Mouse (Mus musculus) mature B cell (primary cell): ENCODE measurements around the gene Ackr2.

Experiments
- in situ Hi-C: fragments of 300-500 bp; cut with MboI; formaldehyde crosslinking; loops from 2 replicates; pipeline ENCODE4 v1.14.3; 2019

The Ackr2 gene

DNA sequence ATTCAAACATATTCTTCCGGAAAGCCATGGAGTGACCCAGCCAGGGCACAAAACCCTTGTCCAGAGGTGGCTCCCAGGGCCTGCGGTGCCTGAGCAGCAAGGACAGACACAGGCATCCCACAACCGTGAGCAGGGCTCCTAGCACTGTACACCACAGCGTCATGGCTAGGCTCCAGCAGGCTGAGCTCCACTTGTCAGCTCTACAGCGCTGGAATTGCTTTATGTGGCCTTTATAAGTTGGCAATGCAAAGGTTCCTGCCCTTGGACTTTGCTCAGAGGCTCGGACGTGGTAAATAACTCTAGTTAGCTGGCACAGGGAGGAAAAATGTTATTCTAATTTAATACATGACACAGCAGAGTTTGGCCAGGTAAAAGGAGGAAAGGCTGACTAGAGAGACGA is 17.9 kb downstream of the Ackr2 start, which contains the start of gene Cyp8b1:
Cyp8b1 (minus strand) TSS at position 204 of the 400 bp plus-strand sequence.
- in situ Hi-C loops, result no loop called here

DNA sequence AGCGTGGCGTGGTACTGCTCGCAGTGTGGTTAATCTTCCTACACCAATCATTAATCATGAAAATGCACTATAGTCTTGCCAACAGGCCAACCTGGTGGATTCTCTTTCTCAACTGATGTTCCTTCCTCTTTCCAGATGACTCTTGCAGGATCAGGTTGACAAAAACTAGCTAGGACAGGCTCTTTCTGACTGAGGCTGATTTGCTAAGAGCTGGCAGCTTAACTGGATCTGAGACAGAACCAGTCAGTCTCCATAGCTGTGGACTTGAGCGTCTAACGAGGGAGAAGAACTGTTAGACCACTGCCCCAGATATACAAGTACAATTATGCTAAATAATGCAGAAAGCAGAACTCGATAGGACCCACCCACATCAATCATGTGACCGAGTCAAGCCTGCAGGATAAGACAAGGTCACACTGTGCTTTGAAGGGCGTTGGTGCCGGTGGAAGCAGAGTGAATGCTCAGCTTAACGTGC is 20.9 kb downstream of the Ackr2 start:
- in situ Hi-C loops, result no loop called here

DNA sequence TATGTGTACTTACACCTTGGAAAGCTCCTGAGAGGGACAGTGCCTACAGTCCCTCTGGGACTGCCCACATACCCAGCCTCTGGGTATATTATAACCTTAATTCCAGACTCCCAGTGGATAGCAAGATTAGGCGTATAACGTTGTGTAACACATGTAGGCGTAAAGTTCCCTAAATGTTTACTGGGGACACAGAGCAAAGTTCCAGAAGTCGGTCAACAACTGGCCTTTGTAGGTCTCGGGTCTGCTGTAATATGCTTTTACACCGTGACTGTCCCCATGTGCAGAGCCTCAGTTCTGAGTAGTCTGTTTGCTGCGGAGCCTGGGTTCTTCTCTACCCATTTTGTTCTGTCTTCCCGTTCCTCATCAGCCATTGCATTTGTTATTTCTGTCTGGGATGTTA is 25.3 kb downstream of the Ackr2 start:
- in situ Hi-C loops, result no loop called here

DNA sequence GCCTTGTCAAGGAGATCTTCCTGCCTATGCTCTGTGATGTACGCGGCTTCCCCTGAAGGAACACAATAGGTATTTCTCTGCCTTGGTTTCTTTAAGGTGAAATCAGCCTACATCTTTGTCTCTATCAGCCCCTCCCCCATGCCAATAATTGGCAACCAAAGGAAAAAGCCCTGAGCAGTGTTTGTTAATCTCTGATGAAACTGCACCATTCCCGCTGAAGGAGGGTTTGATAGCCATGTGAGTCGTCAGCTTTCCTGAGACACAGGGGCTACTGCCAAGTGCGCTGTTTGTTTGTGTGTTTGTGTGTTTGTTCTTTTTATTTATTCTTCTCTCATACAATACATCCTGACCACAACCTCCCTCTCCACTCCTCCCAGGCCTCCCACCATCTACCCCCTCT is 25.8 kb downstream of the Ackr2 start:
- in situ Hi-C loops, result no loop called here

DNA sequence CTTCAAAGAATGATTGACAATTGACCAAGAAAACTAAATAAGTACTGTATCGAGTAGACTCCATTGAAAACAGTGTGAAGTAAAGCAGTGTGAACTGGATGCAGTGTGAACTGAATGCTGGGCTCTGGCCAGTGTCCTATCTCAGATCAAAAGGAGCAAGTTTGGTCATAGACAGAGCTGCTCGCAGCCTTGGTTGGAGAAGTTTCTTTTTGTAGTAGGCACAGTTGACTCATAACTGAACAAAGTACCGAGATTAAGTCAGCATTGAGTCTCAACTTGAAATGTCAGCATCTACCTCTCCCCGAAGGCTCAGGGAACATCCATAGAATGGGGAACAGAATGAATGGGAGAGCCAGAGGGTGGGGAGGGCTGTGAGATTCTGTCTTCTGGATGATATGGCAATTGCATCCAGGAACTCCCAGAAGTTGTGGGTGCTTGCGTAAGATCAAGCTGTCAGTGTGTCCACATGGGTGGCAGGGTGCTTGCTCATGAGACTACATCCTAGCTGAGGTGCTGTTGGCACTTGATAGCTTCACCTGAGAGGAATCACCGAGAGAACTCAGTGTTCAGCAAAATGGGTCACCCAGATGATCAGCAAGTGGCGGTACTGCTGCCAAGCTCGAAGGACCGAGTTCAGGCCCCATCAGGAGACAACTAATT is 26.9 kb downstream of the Ackr2 start:
- in situ Hi-C loops, result no loop called here

DNA sequence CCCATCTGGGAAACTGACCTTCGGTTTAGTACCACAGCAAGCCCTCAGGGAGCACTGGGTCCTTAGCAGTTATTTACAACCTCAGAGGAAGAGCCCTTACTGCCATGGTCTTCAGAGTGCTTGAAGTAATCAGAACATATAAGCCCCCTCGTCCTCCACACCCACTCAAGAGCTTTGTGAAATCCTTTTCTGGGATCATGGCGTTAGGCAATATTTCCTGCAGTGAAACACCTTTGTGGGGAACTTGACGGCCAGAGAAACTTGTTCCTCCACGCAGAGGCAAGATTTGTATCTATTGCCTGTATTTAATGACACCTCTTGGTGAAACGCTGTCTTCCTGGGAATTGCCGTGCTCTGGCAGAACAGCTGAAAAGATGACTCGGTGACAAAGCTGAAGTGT is 27.8 kb downstream of the Ackr2 start:
- in situ Hi-C loops, result no loop called here

DNA sequence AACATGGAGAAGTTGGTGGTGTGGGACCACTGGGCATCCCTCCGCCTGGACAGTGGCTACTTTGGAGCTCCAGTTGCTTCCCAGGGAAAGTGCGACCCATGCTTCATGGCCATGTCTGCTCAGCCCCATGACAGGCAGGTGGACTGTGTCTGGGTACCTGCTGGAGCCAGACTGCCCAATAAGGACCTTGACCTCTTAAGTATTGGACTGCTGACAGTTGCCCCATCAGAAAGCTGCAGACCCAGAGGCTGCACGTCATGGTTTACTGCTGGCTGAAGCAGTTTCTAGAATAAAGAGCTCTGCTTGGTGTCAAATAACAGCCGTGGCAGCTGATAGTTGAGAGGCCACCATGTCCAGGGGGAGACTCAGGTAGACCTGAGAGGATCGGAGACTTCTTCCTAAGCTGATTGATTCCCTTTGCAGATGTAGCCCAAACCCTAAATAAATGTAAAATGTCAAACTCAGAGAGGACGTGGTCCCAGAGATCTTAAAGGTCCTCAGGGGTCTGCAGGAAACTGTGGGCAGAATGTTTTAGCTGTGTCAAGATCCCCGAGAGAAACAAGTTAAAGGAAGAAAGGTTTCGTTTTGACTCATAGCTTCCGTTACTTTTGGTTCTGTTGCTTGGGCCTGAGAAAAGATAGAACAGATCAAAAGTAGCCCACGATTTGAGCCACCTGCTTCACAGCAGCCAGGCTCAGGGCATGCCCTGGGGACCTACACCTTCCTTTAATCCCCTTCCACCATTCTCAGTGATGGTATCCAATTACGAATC is 28.7 kb downstream of the Ackr2 start:
- in situ Hi-C loops, result no loop called here

DNA sequence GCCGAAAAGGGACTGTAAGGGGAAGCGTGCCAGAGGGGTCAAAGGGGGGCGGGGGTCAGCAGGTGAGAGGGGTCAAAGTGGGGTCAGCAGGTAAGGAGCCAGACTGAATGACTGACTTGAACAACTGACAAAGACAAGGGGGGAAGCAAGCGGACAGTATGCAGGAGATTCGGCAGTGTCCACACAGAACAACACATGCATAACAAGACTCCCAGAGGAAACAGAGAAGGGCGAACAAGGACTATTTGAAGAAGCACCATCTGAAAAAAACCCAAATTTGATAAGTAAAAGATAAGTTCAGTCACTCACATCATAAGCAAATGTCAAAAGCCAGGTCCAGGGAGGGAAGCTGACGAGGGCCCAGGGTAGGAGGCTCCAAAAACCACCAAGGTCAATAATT is 29.6 kb downstream of the Ackr2 start:
- in situ Hi-C loops, result no loop called here

DNA sequence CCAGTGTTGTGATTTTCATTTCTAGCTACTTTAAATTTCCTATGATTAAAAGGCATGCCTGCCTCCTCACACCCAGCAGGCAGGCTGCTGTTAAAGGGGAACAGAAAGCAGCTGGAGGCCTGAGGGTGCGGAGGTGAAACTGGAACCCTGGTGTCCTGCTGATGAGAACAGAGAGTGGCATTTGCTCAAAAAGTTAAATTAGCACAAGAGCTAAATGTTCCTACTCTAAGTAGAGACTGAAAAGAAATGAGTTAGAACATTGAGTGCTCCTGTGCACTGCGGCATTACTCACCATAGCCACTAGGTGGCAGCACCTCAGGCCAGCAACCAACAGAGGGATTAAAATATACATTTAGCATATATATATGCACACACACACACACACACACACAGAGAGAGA is 30.3 kb downstream of the Ackr2 start:
- in situ Hi-C loops, result no loop called here

DNA sequence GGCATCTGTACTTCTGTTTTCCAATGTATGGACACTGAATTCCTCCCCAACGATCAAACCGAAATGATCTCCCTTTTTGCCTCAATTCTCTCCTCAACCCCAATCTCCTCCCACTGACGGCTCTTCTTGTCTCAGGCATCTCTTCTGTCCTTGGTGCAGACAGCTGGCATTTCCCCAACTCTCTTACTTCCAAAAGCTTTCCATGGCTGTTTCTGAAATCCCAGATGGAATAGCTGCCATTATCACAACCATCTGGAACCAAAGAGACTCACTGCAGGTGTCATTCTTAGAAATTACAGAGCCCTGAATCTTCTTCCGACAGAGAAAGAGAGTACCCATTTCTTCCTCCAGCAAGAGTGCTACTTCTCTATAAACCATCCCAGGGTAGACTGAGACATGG is 36.7 kb downstream of the Ackr2 start:
- in situ Hi-C loops, result no loop called here

DNA sequence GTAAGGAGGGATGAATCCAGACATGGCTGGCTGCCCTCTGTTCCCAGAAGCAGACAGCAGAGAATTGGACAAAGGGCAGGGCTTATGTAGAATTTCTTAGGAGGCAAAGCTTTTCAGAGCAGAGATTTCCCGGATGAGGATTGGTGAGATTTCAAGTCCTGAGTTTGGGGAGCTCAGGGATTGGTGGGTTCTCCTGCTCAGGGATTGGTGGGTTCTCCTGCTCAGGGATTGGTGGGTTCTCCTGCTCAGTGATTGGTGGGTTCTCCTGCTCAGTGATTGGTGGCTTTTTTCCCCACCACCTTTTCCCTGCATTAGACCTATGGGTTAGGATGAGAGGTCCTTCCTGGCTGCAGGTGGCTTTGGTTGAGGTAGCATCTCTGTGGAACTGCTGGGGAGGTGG is 38.8 kb downstream of the Ackr2 start:
- in situ Hi-C loops, result no loop called here

DNA sequence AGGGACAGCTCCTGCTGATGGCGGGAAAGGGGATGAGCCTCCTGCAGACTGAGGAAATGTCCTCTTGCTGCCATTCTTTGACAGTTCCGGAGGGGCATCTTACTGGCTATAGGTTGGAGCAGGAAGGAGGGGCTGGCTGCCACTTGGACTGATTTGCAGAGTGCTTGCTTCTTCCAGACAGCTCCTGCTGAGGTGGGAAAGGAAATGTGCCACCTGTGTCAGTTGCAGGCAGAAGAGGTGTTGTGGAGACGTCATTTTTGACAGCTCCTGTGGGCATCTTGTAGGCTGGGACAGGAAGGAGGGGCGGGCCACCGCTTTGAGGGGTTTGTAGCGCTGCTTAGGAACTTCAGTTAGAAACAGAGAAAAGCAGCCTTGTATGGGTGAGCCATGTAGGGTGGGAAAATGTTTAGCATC is 39.3 kb downstream of the Ackr2 start:
- in situ Hi-C loops, result no loop called here

DNA sequence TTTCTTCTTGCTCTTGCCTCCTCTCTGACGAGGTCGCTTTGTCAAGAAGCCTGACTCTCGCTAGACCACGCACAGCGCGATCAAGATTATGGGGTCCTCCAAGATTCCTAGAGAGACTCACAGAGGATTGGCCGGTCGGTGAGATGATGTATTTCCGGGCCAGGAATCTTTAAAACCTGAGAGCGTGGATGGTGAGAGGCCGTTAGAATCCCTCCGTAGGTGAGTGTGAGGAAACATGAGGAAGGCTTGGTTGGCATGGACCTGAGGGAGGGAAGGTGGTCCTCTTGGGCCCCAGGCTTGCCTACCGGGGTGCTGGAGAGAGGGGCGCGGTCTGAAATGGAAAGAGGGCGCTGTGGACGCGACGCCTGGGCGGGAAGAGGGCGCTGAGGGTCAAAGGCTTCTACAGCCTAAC is 39.8 kb downstream of the Ackr2 start:
- in situ Hi-C loops, result no loop called here

DNA sequence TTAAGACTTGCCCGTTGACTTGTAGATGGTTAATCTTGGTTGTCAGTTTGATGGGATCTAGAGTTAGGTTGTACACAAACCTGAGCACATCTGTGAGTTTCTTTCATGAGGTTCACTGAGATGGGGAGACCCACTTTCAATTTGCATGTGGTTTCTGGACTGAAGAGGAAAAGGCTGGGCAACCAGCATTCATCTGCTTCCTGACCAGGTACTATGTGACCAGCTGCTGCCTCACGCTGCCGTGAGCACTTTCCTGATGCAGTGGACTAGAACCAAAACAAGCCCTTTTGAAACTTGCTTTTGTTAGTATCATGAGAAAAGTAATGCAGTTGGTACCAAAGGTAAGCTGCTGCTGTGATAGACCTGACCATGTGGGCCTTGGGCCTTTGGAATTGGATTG is 44.9 kb downstream of the Ackr2 start:
- in situ Hi-C loops, result no loop called here

DNA sequence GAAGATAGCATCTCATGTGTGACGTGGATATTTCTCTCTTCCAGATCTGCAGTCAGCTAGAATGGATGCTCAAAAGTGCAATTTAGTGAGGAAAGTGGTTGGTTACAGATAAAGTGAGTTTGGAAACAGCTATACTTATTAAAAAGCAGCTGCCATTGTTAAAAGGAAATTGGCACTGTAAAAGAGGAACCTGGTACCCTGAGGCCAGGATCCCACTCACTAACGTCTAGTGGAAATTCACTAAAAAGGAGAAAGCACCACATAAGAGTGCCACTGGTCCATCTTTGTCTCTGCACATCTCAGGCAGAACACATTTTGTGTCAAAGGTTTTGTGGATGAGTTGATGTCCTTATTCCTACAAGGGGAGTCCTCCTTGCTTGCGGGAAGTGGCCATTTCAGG is 45.5 kb downstream of the Ackr2 start:
- in situ Hi-C loops, result no loop called here

DNA sequence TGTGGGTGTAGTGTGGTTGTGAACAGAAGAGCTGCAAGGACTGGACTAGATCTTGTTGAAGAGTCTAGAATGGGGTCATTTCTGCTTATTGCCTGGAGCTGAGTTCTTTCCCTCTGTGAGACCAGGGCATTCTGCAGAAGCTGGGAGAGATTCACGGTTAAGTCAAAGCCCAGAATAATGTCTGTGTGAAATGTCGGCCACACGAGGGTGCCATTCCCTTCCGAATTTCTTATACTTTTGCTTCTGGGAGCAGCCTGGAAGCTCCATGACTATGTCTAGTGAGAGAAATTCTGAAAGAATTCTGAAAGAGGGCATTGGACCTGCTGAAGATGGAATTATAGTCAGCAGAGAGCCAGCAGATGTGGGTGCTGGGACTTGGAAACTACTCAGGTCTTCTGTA is 49.6 kb downstream of the Ackr2 start:
- in situ Hi-C loops, result no loop called here

DNA sequence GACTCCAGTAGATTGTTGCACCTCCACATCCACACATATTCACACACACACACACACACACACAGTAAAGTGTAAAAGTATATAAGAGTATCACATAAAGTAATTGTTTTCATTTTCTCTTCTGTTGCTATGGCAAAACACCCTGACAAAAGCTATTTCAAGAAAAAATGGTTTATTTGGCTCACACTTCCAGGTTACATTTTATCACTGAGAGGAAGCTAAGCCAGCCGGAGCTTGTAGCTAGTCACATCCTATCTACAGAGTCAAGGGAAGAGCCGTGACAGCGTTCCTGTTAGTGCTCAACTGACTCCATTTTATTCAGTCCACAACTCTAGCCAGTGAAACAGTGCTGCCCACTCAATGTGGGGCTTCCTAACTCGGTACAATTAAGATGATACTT is 50.3 kb downstream of the Ackr2 start:
- in situ Hi-C loops, result no loop called here

DNA sequence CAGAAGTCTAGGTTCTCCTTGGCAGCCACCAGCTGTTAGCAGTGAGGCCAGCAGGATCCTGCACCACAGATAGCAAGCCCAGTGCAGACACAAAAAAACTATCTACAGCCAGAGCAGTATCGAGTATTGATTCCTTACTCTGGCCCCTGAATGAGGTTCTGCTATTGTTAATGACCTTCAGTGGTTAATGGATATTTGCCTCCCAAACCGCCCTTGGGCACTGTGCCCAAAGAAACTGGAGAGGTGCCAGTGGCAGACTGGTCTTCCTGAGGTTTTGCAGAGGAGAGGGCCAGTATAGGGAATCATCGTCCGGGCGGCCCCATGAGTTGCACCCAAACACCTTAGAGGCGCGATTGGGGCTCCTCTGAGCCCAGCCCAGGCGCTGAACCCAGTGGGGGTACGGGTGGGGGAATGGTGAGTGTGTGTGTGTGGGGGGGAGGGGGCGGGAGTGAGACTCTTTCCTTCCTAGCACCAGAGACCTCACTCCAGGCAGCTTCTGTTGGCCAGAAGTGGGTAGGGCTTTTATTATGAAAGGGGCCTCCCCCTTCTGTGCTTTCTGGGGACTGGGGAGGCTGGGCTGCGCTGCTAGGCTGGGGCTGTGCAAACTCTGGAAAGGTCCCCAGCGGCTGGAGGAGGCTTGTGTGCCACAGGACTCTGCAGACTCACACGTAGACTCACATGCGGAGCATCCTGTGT is 52.4 kb downstream of the Ackr2 start, which contains the start of gene Fam198a:
Fam198a (plus strand) TSS at position 571 of the 696 bp plus-strand sequence.
- in situ Hi-C loops, result no loop called here

DNA sequence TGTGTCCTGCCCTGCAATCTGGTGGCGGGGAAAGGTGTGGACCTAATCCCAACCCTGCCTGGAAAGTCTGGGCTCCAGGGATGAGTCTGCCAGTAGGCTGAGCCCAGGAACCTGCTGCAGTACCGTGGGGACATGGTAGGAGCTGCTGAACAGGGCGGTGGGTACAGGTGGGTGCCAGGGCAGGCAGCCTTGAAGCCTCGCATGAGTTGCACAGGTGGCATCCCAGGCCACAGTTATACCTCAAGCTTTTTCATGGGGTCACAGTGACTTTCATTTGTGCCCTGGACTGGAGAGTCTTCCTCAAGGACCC is 52.9 kb downstream of the Ackr2 start:
- in situ Hi-C loops, result no loop called here

DNA sequence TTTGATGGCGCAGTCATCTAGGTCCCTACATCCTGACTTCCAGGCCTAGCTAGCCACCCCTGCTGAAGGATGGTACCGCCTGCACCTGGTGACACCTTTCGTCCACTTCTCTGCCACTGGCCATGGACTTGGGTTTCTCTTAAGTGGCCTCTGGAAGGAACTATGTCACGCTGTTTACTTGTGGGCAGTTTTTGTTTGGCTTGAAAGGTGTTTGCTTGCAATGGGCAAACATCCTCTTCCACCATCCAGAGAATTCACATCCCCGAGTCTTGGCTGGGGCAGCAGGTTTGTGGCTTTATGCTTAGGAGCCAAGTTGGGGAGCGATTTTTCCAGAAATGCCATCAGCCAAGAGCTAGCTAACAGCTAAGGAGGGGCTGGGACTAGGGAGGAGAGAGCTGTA is 54.4 kb downstream of the Ackr2 start:
- in situ Hi-C loops, result no loop called here

DNA sequence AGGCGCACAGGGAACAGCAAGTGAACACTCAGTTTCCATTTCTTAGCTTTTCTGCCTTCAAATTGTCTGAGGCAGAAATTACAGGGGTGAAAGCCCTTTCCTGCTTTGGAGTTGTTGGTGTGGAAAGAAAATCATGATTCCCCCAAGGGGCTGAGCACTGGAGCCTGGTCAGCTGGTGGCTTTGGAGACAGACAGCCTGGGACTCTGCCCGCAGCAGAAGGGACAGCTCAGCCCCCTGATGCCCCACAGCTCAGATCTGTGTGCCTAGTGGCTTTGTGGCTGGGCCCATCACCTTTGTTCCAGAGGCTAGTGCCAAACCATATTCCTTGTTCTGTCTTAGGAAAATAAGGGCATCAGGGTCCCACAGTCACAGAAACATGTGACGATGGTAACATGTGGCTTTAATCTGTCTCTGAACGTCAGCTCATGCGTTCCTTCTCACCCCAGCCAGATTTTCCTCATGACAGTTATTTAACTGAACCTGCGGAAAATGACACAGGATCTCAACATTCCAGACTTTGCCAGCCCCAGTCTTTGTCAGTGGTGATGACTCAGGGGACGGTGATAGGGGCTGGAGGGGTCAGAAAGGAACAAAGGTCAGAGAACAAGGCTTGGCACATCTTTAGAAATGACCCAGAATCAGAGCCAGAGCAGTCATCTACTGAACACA is 61.9 kb downstream of the Ackr2 start:
- in situ Hi-C loops, result no loop called here
